Mouse (Mus musculus): ENCODE measurements around the gene Adgrg4. TPM values are rescaled to one million over a fixed set of nuclear protein-coding genes. Genes with fewer than 3 reads are reported as not detected.

Adgrg4 gene
- polyA plus RNA-seq, 1 experiment from 2014 or later, result not detected

- Histone ChIP-seq H3K9me3 (ENCODE audit: control insufficient read depth, low read length) (no peaks in the 10 kb centered on the region), H3K27me3 (ENCODE audit: control insufficient read depth, insufficient read depth, low read length) (no peaks in the 10 kb centered on the region), H3K4me3 (ENCODE audit: low read depth, low read length) (no peak overlapping the region), H3K9ac (ENCODE audit: low read length) (no peak overlapping the region), H3K4me1 (ENCODE audit: control insufficient read depth, insufficient read depth, low read length) (no peaks in the 10 kb centered on the region), H3K36me3 (ENCODE audit: control insufficient read depth, insufficient read depth, low read length) (no peaks in the 10 kb centered on the region), H3K27ac (replicated peaks; ENCODE audit: low read depth, low read length) (no peak overlapping the region), H3K4me2 (ENCODE audit: low read depth, severe bottlenecking) (no peak overlapping the region)
- 86% methylated on average over 6 of the region's 6 CpGs for WGBS
- ATAC-seq (ENCODE audit: insufficient number of reproducible peaks, low FRiP score, low TSS enrichment, low read depth) (no peak), DNase-seq (ENCODE audit: low spot score) (no peak)
These were observed 173.9 kb downstream of the Adgrg4 start for GRCm38 (mm10) chrX:57043869-57044268.

Other genes with a start within 250 kb of the Adgrg4 start
- 52.0 and 53.4 TPM in 2 replicates for gene Fhl1, start 138.4 kb upstream of the Adgrg4 start, polyA plus RNA-seq (2014; fragmentation: Nextera tagmentation; extraction: Ambion mirVana)
- 3.0 and 3.2 TPM in 2 replicates for gene Map7d3, start 47.8 kb upstream of the Adgrg4 start, polyA plus RNA-seq (2014; fragmentation: Nextera tagmentation; extraction: Ambion mirVana)
- 0.11 TPM in 1 of 2 replicates, not detected in the other for gene Brs3, start 172.9 kb downstream of the Adgrg4 start, polyA plus RNA-seq (2014; fragmentation: Nextera tagmentation; extraction: Ambion mirVana)
- gene Htatsf1, start 183.4 kb downstream of the Adgrg4 start, polyA plus RNA-seq (2014; fragmentation: Nextera tagmentation; extraction: Ambion mirVana), result 86.4 and 88.1 TPM in 2 replicates
- 0.88 and 0.95 TPM in 2 replicates for gene Vgll1, start 217.9 kb downstream of the Adgrg4 start, polyA plus RNA-seq (2014; fragmentation: Nextera tagmentation; extraction: Ambion mirVana)

Measured in limb, embryonic 11.5 days (tissue).